Mouse (Mus musculus) A20 (cell line): Measurements from ENCODE around the gene Orai1.

Experiments
- DNase-seq: peaks from one replicate; pipeline ENCODE4 v3.0.0-alpha.2; 2011; ENCODE audit warnings: low read depth, low spot score

Orai1 gene

DNA sequence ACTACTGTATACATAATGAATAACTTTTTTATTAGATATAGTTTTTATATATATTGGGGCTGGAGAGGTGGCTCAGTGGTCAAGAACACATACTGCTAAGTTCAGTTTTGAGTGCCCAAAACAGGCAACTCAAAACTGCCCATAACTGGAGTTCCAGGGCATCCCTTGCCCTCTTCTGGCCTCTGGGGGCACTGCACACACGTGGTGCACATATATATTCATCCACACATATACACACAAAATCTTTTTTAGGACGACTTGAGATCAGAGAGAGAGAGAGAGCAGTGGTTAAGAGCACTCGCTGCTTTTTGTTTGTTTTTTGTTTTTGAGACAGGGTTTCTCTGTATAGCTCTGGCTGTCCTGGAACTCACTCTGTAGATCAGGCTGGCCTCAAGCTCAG lies 16.4 kb downstream of the Orai1 start:
- no peak for DNase-seq

DNA sequence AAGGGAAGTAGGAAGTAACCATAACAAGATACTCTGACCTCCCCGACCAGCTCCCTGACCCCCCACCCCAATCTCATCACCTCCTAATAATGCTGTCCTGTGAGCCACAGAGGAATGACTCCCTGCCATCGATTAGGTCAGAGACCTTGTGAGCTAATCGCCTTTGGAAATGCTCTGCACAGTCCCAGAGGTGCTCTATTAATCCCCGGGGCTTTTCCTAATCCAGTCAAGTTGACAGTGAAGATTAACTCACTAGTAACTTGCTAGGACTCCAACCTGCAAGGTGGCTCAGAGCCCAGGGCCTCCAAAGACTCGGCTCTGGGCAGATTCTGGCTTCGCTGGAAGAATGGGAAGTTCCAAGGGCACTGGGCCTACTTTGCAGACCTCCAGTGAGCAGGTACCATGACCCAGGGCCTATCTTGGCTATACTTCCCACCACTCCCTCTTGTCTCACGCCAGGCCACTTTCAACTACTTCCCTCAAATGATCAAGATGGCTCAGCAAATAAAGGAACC lies 18.8 kb downstream of the Orai1 start:
- DNase-seq, result no peak

DNA sequence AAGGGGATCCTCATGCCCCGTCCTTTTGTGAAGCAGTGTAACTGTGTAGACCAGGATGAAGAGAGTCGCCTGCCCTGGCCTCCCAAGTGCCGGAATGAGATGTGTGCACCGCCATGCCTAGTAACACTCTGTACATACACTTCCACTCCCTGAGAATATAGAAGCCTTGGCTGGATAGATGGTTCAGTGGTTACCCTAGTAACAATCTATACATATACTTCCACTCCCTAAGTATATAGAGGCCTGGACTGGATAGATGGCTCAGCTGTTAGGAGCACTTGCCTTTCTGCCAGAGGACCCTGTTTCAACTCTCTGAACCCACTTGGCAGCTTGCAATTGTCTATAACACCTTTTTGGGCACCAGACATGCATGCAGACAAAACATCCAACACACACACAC lies 20.2 kb downstream of the Orai1 start:
- no peak for DNase-seq

DNA sequence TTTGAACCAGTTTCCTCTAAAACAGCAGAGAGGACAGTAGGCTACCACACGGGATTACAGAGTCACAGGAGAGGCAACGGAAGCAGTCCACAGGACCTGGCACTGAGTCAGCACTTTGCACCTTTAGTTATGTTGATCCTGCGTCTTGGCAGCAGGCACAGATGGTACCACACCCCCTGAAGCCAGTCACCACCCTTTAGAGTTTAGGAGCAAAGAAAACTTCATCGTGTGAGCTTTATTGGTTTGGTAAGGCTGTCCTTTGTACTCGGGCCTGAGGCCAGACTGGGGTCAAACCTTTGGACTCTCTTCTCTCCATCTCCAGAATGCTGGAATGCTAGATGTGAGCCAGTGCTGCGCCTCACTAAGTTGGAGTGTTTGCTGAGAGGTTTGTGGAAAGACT lies 20.7 kb downstream of the Orai1 start:
- DNase-seq, result no peak

DNA sequence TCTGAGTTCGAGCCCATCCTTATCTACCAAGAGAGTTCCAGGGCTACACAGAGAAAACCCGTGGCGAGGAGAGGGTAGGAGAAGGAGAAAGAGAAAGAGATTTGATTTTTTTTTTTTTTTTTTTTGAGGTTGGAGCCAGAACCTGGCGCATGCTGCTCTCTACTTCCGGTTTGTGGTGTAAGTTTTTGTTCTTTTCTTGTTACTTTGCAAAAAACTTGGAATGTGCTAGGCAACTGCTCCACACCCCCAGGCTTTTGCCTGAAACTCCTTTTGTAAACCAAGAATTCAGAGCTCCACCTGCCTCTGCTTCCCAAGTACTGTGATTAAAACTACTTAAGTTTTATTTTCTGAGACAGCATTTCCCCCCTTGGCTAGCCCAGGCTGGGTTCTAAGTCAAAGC lies 23.2 kb downstream of the Orai1 start:
- DNase-seq, result no peak

DNA sequence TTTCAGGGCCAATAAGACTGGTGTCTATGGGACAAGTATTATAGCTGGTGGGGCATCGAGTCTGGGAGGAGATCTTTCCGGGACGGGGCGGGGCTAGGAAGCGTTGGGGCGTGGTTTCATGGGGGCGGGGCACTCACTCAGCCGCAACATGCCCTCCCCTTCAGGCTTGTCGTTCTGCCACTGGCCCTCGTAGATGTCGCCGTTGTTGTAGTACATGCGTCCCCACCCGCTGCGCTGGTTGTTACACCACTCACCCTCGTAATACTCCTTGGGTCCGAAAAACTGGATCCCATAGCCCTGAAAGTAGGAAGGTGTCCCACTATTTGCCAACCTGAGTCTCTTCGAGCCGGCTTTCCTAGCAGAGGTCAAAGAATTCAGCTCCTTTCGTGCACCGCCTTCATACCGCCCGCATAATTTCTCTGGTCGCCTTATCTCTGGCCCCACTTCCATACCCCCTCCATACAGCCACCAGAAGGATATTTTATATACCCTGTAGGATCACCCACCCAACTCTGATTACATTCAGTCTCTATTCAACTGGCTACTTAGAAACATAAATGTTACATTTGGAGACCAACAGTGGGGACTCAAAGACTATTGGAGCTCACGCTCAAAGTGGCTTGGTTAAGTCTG lies 24.4 kb downstream of the Orai1 start:
- DNase-seq, result peak; percentile 56

DNA sequence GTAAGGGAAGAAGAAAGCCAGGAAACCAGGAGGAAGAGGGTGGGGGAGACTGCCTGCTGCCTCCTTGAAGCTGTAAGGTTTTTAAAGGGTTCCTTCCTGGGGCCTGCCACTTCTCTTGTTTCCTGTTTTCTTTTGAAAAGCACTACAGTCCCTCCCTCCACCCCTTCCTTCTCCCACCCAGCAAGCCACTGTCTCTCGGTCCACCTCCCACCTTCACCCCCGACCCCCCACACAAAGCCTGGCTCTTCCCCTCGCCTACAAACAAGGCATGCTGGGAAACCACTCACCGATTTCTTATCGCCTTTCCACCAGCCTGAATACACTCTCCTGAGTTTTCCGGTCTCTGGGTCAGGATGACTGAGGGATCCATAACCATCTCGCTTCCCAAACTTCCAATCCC lies 25.9 kb downstream of the Orai1 start:
- no peak for DNase-seq

DNA sequence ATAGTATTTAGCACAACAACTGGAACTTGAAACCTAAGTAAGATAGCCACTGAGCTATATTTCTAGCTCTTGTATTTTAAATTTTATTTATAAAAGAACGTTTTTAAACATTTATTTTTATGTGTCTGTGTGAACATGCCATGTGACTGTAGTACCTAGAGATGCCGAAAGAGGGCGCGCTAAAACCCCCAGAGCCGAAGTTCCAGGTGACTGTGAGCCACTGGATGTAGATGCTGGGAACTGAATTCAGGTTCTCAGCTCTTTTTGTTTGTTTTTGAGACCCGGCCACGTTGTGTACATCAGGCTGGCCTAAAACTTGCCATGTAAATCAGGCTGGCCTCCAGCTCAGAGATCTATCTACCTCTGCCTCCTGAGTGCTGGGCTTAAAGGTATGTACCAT lies 29.0 kb downstream of the Orai1 start:
- DNase-seq, result peak; percentile 63

DNA sequence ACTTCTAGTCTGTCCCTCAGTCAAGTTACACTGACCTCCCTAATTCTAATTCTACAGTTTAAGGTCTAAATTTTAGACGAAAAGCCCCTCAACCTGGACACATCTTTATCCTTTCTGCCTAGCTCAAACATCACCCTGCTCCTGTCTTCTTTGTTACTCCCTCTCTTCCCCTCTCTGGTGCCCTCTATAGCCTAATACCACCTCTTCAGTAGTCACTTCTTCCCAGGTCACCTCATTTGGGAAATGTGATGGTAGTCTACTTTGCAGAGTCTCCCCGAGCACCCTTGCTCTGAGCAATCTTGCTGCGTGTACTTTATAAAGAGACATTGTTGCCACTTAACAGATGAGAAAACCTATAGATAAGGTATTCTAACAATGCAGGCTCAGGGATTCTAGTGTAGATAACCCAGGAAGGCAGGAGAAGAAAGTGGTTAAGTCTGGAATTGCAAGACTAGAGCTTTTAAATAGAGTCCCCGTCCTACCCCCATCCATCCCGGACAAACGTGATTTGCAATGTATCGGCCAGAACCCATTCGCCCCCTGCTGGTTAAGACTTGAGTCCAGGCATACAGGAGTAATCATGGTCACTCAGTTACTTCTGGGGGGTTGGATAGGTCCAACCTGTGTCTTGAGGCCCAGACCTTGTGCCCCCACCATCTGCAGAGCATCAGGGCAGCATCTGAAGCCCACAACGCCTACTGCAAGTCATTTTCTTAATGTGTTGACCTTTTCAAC lies 30.9 kb downstream of the Orai1 start:
- peak; percentile 69 for DNase-seq

DNA sequence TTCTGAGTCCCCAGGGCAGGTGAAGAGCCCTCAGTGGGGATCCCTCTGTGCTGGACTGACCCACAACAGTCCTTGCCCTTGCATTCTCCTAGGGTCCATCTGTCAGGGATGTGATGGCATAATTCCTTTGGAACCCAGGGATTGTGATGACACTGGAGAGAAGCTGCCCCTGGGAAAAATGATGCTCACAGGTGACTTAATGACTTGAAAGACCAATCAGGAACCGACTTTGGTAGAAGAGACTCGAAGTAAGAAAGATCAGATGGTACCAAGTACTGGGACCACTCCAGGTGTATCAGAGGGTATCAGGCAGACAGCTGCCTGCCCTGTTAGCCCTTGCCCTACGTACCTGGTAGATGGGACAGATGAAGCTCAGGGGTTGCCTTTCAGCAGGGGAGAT lies 32.0 kb downstream of the Orai1 start, which contains the start of gene Morn3:
TSS of gene Morn3 (minus strand) at position 101 of the 400 bp plus-strand sequence.
- DNase-seq, result no peak

DNA sequence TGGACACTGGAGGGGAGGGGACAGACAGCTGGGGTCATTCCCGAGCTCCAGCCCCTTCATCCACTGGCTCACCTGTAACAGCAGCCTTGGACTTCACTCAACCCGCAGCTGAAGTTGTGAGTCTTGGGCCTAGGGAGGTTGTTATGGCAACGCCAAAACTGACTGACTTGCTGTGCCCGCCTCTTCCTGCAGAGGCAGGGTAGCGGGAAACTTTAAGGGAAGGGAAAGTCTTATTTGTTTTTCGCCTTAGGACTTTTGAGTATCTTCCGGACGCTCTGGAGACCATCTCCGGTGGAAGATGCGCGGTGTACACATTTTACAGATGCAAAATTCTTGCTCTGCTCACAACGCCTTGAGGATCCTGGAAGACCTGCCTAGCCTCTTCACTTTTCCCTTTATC lies 34.4 kb downstream of the Orai1 start:
- peak; percentile 73 for DNase-seq

DNA sequence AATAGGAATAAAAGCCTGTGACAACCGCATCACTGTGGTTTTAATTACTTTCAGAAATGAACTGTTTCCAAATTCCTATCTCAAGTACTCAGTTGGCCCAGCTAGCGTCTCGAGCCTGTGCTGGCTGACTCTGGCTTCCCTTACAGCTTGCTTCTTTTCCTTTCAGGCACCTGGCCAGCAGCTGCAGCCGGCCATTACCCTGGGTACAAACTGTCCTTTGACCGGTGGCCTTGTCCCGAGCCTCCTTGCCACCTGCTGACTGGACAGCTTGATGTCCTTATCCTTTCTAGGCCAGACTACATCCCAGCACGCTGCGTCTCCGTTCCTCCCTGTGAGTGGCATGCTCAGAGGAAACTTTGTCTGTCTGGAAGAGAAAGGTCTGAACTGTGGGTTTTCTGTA lies 36.0 kb downstream of the Orai1 start:
- DNase-seq, result no peak

DNA sequence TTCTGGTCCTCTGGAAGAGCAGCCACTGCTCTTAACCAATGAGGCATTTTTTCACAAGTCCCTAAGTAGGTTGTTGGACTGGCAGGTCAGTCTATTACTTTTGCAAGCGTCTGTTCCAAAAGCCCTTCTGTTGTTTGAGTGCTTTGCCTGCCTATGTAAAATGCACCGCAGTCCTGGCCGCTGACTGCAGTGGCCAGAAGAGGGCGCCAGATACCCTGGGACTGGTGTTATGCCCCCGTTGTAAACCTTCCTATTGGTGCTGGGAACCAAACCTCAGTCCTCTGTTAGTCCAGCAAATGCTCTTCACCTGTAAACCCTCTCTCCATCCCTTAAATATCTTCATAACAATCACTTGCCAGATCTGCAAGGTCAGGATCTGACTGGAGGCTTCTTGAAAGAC lies 36.9 kb downstream of the Orai1 start:
- peak; percentile 20 for DNase-seq

DNA sequence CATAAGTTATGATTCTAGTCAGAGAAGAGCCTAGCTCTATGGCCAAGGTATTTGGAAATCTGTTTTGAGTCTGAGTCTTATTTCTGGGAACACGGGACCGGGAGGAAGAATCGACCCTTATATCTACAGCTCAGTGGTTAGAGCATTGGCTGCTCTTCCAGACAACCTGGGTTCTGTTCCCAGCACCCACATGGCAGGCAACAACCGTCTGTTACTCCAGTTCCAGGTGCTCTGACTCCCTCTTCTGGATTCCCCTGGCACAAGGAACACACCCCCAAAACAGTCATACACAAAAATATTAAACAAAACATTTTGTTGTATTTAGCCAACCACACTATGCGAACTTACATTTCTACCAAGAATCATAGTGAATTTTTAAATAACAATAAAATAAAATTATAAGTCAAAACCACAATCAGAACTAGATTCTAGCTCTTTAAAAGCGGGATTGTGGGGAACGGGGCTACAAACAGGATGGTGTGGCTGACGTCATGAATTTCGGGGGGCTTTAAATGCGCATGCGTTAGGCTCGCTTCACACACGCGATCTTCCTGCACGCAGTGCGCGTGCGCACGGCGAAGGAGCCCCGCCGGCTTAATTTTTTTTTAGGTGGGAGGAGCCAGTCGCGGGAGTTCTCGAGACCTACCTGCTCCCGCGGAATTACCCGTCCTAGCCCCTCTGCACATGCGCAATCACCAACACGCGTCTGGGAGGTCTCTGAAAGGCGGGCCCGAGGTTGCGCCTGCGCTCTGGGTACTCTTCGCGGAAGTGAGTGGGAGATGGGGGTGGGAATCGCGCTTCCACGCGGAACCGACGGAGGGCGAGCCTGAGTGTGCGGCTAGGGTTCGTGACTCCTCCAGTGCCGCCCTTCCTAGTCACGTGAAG lies 42.7 kb downstream of the Orai1 start:
- peak; percentile 100 for DNase-seq

DNA sequence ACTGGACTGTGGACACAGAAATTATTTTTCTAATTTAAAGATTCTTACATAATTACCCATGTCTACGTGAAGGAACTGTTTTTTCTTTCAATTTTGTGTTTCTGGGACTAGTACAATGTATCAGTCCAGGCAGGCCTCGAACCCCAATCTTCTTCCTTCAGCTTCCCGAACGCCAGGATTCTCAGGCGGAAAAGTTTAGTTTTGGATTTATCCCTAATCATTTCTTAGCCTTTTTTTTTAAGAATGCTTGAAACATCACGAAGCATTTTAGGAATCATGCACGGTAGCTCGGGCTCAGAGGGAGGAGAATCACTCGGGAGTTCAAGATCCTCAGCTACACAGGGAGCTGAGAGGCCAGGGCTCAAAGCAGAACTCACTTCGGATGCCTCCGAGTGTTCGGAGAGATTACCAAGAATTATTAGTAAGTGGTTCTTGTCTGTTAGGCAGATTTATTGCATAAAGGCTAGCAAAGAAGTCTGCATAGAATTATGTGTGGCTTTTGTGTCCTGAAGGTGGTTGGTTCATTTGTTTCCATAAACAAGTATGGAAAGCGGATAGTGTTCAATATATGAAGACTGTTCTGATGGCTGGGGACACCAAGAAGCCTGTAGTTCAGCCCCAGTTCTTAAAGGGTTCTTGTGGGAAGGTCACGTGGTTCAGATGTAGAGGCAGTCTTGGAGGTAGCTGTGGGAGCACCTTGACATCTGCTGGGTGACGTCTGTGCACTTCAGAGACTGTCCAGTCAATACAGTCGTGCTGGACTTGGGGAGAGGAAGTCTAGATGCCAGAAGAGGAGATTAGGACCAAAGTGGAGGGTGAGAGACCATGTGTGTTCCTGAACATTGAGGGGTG lies 43.6 kb downstream of the Orai1 start:
- peak; percentile 58 for DNase-seq

DNA sequence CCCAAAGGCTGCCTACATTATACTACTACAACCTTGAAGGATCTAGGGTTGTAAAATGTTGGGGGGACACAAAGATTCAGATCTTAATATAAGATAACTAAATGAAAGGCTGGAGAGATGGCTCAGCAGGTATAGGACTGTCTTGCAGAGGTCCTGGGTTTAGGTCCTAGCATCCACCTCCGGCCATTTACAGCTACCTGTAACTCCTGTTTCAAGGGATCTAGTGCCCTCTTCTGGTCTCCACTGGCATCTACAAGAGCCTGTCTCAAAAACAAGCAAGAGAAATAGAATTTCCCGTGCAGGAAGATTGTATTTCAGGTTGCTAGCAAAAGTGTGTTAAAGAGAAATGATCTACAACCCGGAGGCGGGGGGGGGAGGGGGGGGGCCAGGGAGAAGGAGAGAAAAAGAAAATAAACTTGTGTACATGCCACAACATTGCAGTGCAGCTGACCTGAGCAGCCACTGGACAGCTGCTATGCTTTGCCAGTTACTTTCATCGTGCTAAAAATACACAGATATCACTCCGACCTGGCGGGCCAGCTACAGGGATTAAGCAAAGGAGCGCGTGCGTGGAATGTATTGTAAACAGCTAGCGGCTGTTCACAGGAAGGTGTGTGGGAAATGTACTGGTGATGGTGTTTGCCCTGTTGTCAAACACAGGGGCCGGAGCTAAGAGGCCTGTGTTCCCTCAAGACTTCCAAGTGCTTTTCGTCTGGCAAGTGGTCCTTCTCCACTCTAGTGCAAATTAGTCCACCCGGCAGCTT lies 45.1 kb downstream of the Orai1 start:
- DNase-seq, result peak; percentile 81

DNA sequence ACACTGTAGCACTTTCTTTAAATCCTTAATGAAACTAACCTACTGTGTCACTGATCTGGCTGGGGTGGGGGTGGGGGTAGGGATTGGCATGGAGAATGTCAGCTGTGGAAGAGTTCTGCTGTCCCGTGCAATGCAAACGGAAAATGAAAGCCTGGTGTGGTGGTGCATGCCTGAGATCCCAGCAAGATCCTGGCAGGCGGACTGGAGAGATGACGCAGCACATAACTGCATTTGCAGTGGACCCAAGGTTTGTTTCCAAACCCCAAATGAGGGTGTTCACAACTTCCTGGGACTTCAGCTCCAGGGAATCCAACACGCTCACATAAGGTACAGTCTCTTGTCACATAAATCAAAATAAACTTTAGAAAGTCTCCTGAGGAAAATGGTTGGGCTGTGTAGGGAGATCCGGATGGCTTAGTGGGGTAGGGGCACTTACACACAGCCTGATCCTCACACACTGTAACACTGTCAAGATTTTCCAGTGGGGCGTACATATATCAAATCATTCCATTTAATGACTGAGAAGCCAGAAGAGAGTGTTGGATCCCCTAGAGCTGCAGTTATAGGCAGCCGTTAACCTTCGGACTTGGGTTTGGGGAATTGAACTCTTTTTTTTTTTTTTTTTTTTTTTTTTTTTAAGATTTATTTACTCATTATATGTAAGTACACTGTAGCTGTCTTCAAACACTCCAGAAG lies 46.0 kb downstream of the Orai1 start:
- DNase-seq, result peak; percentile 39

DNA sequence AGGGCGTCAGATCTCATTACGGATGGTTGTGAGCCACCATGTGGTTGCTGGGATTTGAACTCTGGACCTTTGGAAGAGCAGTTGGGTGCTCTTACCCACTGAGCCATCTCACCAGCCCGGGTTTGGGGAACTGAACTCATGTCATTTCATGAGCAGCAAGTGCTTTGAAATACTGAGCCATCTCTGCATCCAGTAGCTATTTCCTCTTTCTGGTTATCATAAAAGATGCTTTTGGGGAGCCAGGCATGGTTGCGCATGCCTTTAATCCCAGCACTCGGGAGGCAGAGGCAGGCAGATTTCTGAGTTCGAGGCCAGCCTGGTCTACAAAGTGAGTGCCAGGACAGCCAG lies 46.5 kb downstream of the Orai1 start:
- DNase-seq, result peak; percentile 86

DNA sequence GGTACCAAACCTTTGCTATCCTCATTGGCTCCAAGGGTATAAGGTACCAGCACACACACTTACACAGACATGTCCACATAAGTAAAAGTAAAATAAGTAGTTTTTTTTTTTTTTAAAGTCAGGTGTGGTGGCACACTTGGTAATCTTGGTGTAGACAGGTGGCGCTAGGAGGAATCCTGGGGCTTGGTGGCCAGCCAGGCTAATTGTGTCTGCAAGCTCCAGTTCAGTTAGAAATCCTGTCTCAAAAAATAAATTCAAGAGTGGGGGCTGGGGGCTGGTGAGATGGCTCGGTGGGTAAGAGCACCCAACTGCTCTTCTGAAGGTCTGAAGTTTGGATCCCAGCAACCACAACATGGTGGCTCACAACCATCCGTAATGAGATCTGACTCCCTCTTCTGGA lies 48.3 kb downstream of the Orai1 start:
- DNase-seq, result no peak

DNA sequence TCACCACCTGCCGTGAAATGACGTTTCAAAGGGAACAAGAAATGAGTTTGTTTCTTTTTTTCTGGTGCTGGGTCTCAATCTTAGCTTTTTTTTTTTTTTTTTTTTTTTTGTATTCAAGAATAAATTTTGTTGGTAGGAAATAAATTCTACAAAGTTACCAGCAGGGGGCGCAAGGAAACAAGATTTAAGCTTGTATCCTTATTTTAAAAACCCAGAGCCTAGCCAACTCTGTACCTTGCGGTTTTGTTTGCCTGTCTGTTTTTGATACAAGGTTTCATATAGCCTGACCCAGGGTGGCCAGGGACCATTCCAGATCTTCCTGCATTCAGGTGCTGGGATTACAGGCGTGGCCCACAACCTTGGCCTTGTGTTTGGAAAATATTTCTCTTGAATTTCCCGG lies 49.3 kb downstream of the Orai1 start:
- peak; percentile 85 for DNase-seq
